Mouse (Mus musculus) liver, embryonic 18 days (tissue): ENCODE results near the gene Psenen. TPM values are rescaled to one million over a fixed set of nuclear protein-coding genes. Genes with fewer than 3 reads are reported as not detected.

Source experiments
- polyA plus RNA-seq: library from polyadenylated mRNA; depleted of rRNA; stranded (reverse); fragments of >200 nt; gene quantifications from 2 replicates; pipeline ENCODE4 v1.2.3, GENCODE M21; 2012; rRNA removed

Psenen gene
- 61.9 and 66.3 TPM in 2 replicates for polyA plus RNA-seq

GRCm38 (mm10) chr7:30563117-30563905 lies at the start of gene Psenen, which contains the start of the genes U2af1l4 and Gm49396:
Gene Psenen, minus strand, starts transcription at chr7:30563627.
Gene U2af1l4, plus strand, starts transcription at chr7:30563301.
Gene Gm49396, plus strand, starts transcription at chr7:30563344.

GRCm38 (mm10) chr7:30612654-30613402 lies 49.4 kb upstream of the Psenen start, which contains the start of gene Upk1a:
Gene Upk1a, minus strand, starts transcription at chr7:30612847.

DNA sequence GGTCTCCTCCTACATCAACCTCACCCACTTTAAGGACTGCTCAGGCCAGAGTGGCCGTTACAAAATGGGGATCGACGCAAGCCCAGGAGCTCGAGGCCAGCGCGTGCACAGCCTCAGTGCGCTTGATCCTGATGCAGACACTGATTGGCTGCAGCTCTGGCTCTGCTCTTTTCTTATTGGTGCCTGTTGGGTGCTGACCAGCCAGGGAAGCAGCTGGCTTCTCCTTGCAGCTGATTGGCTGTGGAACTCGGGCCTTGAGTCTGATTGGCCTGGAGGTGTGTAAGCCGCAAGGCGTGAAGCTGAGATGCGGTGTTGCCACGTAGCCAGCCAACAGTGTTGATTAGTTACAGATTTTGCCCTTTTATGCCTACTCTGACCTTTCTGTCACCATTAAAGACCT lies 35.4 kb upstream of the Psenen start, which contains the start of gene Zbtb32:
Zbtb32 (minus strand) TSS at position 124 of the 400 bp plus-strand sequence.

DNA sequence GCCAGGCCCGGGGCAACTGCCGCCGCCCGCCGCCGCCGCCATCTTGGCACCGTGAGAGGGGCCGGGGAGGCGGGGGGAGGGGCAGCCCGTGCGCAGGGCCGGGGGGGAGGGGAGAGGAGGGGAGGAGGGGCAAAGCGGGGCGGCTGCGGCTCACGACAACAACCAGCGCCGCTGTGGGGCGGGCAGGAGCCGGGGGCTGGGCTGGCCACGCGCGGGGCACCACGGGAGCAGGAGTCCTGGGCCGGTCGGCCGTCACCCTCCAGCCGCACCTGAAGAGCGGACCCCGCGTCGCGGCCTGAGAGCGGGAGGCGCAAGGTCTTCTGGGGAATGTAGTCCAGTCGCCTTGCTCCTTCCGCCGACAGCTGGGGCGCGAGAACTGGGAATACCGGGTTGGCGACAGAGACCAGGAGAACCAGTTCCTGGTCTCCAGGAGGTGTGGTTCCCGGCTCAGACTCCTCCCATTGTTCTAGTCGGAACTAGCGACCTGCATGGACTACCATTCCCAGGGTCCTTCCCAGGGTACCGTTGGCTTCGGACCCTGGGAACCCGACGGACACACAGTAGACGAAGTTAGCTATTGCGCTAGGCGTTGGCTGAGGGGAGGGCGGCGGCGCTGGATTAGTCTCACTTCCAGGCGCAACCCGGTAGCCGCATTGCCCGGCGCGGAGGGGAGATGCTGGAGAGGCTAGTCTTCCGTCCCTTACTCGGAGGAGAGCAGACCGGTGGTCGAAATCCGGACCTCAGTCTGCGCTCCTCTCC lies 25.4 kb upstream of the Psenen start, which contains the start of gene Kmt2b:
Kmt2b (minus strand) TSS at position 51 of the 759 bp plus-strand sequence.

DNA sequence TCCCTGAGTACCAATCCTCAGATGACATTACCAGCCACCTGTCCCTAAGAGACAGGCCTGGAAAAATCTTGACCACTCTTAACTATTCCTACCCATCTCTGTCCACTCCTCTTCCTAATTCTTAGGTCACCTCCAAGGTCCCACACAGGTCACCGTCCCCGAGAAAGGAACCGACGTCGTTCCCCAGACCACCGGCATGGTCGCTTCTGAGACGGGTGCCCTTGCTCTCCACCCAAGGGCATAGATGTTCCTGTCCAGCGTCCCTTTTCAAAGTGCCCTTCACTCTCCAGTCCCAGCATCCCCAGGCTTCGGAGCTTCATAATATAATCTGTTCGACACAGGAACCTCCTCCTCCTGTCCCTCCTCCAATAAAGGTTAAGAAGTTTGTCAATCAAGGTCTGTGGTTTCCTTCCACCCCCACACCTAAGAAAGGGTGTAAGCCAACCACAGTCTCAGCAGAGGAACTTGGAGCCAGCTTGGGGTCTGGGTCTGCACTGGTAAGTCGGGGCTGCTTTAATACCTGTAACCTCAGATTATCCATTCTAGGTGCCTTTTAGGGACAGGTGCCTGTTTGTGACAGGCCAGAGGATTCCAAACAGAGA lies 1.6 kb upstream of the Psenen start, which contains the start of gene Igflr1:
Igflr1 (plus strand) TSS at position 458 of the 602 bp plus-strand sequence.

DNA sequence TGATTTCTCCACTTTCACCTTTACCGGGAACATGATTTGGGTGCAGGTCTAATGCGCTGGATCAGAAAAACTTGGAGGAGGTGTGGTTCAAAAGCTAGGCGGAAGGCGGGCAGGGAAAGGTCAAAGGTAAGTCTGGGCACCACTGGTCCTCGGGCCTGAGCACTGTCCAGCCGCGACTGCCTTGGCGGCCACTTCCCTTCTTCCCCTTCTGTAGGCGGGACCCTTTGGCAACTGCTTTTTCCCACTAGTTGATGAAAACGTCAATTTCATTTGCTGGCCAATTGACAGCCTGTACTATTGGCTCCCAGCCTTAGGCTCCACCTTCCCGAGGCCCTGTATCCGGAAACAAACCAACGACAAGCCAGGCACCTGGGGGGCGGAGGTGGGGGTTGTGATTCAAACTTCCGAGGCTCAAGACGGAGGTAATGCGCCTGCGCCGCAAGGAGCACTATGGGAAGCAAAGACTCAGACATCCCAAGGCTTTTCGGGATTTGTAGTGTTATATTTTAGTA lies 3.9 kb downstream of the Psenen start, which contains the start of gene Lin37:
Lin37 (minus strand) TSS at position 396 of the 512 bp plus-strand sequence.

GRCm38 (mm10) chr7:30552102-30553020 lies 11.1 kb downstream of the Psenen start, which contains the start of the genes Hspb6 and Proser3:
Gene Hspb6, plus strand, starts transcription at chr7:30552178.
Gene Proser3, minus strand, starts transcription at chr7:30552299.

DNA sequence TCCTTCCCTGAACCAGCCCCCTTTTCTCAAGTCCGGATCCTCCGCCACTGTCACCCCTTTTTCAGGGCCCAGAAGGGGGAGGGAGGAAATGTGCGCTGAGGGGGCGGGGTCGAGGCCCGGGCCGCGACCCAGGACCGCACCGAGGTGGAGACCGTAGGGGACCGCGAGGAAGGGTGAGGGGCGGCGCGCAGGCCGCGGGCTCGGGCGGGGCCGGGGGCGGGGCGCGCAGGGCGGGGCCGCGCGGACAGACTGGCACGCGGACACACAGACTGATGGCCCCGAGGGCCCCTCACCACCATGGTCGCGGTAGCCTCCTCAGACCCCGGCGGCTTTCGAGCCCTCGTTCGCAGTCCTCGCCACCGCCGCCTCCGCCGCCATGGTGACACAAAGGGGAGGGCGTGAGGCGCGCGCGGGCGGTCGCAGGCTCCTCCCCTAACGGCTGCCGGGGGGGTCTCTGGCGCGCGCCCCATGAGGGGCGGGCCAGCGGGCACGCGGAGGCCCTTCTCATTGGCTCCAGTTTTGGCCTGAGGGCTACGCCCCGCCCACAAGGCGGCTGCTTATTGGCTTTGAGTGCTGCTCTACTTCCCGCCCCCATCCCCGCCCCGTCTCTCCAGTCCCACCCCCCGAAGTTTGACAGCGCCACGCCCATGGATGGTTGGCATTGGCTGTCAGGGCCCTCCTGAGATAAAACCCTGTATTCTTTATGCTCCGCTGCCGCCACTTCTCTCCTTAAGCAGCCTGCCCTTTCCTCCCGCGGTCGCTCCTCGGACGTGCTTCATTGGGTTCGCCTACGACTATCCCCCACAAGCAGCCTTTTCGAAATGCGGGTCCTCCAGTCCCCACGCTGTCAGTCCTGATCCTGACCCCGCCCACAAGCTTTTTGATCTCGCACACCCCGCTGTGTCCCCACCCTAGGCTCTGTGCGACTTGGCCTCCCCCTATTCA lies 28.5 kb downstream of the Psenen start, which contains the start of gene Arhgap33:
Arhgap33 (minus strand) TSS at position 428 of the 945 bp plus-strand sequence.

Other genes with a start within 250 kb of the Psenen start
- 33.6 and 40.1 TPM in 2 replicates for gene Syne4, start 248.8 kb downstream of the Psenen start, polyA plus RNA-seq
- 0.35 and 0.37 TPM in 2 replicates for gene E130208F15Rik, start 241.9 kb downstream of the Psenen start, polyA plus RNA-seq
- 6.4 and 7.1 TPM in 2 replicates for gene Sdhaf1, start 239.7 kb downstream of the Psenen start, polyA plus RNA-seq
- 4.1 and 4.2 TPM in 2 replicates for gene Lrfn3, start 200.9 kb downstream of the Psenen start, polyA plus RNA-seq
- 219 and 235 TPM in 2 replicates for gene Tyrobp, start 149.9 kb downstream of the Psenen start, polyA plus RNA-seq
- 9.2 and 10.5 TPM in 2 replicates for gene Hcst, start 143.8 kb downstream of the Psenen start, polyA plus RNA-seq
- gene Nfkbid, start 141.9 kb downstream of the Psenen start, polyA plus RNA-seq = 1.9 TPM in 2 replicates
- gene Aplp1, start 118.1 kb downstream of the Psenen start, polyA plus RNA-seq = 2.4 and 2.6 TPM in 2 replicates
- gene Kirrel2, start 105.9 kb downstream of the Psenen start, polyA plus RNA-seq = 0.08 and 0.24 TPM in 2 replicates
- 0.01 and 0.06 TPM in 2 replicates for gene Nphs1, start 105.3 kb downstream of the Psenen start, polyA plus RNA-seq
- gene Prodh2, start 70.0 kb downstream of the Psenen start, polyA plus RNA-seq = 170 and 183 TPM in 2 replicates
- 3.4 and 4.6 TPM in 2 replicates for gene Arhgap33, start 28.6 kb downstream of the Psenen start, polyA plus RNA-seq
- 3.5 and 4.6 TPM in 2 replicates for gene Hspb6, start 11.4 kb downstream of the Psenen start, polyA plus RNA-seq
- gene Proser3, start 11.3 kb downstream of the Psenen start, polyA plus RNA-seq = 3.4 and 6.2 TPM in 2 replicates
- 13.1 and 13.4 TPM in 2 replicates for gene Lin37, start 3.8 kb downstream of the Psenen start, polyA plus RNA-seq
- 20.0 and 21.9 TPM in 2 replicates for gene U2af1l4, start 326 bp downstream of the Psenen start, polyA plus RNA-seq
- 0.68 and 0.95 TPM in 2 replicates for gene Gm49396, start 283 bp downstream of the Psenen start, polyA plus RNA-seq
- gene Igflr1, start 1.8 kb upstream of the Psenen start, polyA plus RNA-seq = 1.2 and 1.3 TPM in 2 replicates
- gene Kmt2b, start 25.1 kb upstream of the Psenen start, polyA plus RNA-seq = 8.2 and 10.0 TPM in 2 replicates
- gene Zbtb32, start 35.3 kb upstream of the Psenen start, polyA plus RNA-seq = 0.24 and 0.36 TPM in 2 replicates
- 0.23 and 0.35 TPM in 2 replicates for gene Upk1a, start 49.2 kb upstream of the Psenen start, polyA plus RNA-seq
- 514 and 548 TPM in 2 replicates for gene Cox6b1, start 62.5 kb upstream of the Psenen start, polyA plus RNA-seq
- not detected in 2 replicates for gene Etv2, start 72.2 kb upstream of the Psenen start, polyA plus RNA-seq
- 21.2 and 21.7 TPM in 2 replicates for gene Rbm42, start 86.7 kb upstream of the Psenen start, polyA plus RNA-seq
- 13.8 and 14.4 TPM in 2 replicates for gene Haus5, start 101.4 kb upstream of the Psenen start, polyA plus RNA-seq
- gene Pmis2, start 108.0 kb upstream of the Psenen start, polyA plus RNA-seq = not detected in 2 replicates
- gene 2200002J24Rik, start 135.3 kb upstream of the Psenen start, polyA plus RNA-seq = 0.24 and 0.43 TPM in 2 replicates
- 2.5 and 3.2 TPM in 2 replicates for gene Atp4a, start 148.6 kb upstream of the Psenen start, polyA plus RNA-seq
- gene Tmem147, start 165.9 kb upstream of the Psenen start, polyA plus RNA-seq = 82.8 and 85.1 TPM in 2 replicates
- gene Gapdhs, start 180.1 kb upstream of the Psenen start, polyA plus RNA-seq = 0.06 TPM in 1 of 2 replicates, not detected in the other
- gene Sbsn, start 187.8 kb upstream of the Psenen start, polyA plus RNA-seq = 0.99 and 1.0 TPM in 2 replicates
- 1.4 and 1.5 TPM in 2 replicates for gene Dmkn, start 200.1 kb upstream of the Psenen start, polyA plus RNA-seq
- gene Krtdap, start 224.3 kb upstream of the Psenen start, polyA plus RNA-seq = 0.16 and 1.4 TPM in 2 replicates